Mouse (Mus musculus): Measurements from ENCODE around the gene Ntrk3. TPM values are rescaled to one million over a fixed set of nuclear protein-coding genes. Genes with fewer than 3 reads are reported as not detected.

The Ntrk3 gene
- polyA plus RNA-seq, 1 experiment from 2014 or later, result 2.3 TPM

DNA sequence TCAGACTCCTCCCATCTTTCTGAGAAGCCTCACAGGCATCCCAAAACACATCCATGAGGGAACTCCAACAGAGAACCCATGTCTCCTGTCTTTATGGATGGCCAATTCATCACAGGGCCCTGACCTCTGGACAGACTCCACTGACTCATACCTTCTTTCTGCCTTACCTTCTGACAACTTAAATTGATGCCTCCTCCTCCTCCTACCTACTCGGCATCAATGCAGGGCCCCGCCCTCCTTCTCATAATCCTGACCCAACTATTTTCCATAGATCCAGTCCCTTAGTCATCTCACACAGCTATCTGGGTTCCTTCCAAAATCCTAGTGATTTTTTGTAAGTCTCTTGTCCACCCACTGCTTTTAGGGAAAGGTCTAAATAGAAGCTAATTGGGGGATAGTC is 78.0 kb downstream of the Ntrk3 start:
- Histone ChIP-seq H3K4me2 (ENCODE audit: low read depth, low read length) (no peak overlapping the region), H3K4me1 (ENCODE audit: control insufficient read depth, insufficient read depth, low read length) (no peaks in the 10 kb centered on the region), H3K27me3 (ENCODE audit: control insufficient read depth, insufficient read depth, low read length) (no peaks in the 10 kb centered on the region), H3K9ac (ENCODE audit: low read length) (no peak overlapping the region), H3K9me3 (replicated peaks; ENCODE audit: control insufficient read depth, low read length) (no peaks in the 10 kb centered on the region), H3K36me3 (ENCODE audit: control insufficient read depth, insufficient read depth) (no peaks in the 10 kb centered on the region), H3K27ac (ENCODE audit: low read length) (no peak overlapping the region), H3K4me3 (ENCODE audit: low read length) (no peak overlapping the region)
- ATAC-seq (replicated peaks; ENCODE audit: extremely low read depth, insufficient read depth, low FRiP score), result no peak
- 81% methylated on average over 2 of the region's 2 CpGs for WGBS

DNA sequence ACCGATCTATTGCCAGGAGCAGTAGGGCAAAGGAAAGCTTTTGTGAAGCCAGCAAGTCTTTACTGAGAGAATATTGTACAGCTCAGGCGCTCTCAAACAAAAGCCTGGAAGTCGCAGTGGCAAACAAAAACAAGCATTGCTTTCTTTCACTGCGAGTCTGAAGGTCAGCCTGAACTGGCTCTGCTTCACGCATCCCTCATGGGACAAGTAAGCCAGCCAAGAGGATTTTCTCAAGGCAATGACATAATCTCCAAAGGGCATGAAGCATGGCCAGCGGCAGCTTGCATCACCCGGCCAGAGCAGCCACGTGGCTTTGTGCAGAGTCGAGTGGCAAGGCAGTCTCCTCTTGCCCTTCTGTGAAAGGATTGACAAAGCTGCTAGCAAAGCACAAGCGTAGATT is 79.8 kb downstream of the Ntrk3 start:
- Histone ChIP-seq H3K36me3 (ENCODE audit: control insufficient read depth, insufficient read depth) (no peaks in the 10 kb centered on the region), H3K9ac (ENCODE audit: low read length) (no peak overlapping the region), H3K4me1 (ENCODE audit: control insufficient read depth, insufficient read depth, low read length) (no peaks in the 10 kb centered on the region), H3K4me3 (ENCODE audit: low read length) (no peak overlapping the region), H3K27ac (ENCODE audit: low read length) (no peak overlapping the region), H3K9me3 (replicated peaks; ENCODE audit: control insufficient read depth, low read length) (no peaks in the 10 kb centered on the region), H3K27me3 (ENCODE audit: control insufficient read depth, insufficient read depth, low read length) (no peaks in the 10 kb centered on the region), H3K4me2 (ENCODE audit: low read depth, low read length) (no peak overlapping the region)
- 51% methylated on average over 10 of the region's 10 CpGs for WGBS
- no peak for ATAC-seq (replicated peaks; ENCODE audit: extremely low read depth, insufficient read depth, low FRiP score)

DNA sequence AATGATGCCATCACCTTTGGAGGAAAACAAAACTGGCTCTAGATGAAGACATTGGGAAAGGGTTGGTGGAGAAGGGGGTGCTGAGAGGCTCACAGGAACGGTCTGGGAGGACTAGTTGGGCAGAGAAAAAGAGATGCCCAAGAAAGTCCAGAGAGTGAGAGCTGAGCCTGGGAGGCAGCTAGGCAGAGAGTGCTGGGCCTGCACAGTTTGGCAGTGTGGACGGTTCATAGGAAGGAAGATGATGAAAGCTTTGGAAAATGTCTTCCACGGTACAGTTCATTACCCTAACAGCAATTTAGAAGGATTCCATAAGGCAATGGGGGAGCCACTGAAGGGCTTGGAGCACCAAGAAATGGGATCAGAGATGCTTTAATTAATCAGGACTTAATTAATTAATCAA is 81.6 kb downstream of the Ntrk3 start:
- H3K4me1 ChIP-seq (ENCODE audit: control insufficient read depth, insufficient read depth, low read length), result no peaks in the 10 kb centered on the region
- no peaks in the 10 kb centered on the region for H3K27me3 ChIP-seq (ENCODE audit: control insufficient read depth, insufficient read depth, low read length)
- 49% methylated on average over 3 of the region's 3 CpGs for WGBS
- H3K36me3 ChIP-seq (ENCODE audit: control insufficient read depth, insufficient read depth), result no peaks in the 10 kb centered on the region
- no peak overlapping the region for H3K4me2 ChIP-seq (ENCODE audit: low read depth, low read length)
- no peak for ATAC-seq (replicated peaks; ENCODE audit: extremely low read depth, insufficient read depth, low FRiP score)
- H3K9me3 ChIP-seq (replicated peaks; ENCODE audit: control insufficient read depth, low read length), result no peaks in the 10 kb centered on the region
- H3K4me3 ChIP-seq (ENCODE audit: low read length), result no peak overlapping the region
- no peak overlapping the region for H3K27ac ChIP-seq (ENCODE audit: low read length)
- H3K9ac ChIP-seq (ENCODE audit: low read length), result no peak overlapping the region

DNA sequence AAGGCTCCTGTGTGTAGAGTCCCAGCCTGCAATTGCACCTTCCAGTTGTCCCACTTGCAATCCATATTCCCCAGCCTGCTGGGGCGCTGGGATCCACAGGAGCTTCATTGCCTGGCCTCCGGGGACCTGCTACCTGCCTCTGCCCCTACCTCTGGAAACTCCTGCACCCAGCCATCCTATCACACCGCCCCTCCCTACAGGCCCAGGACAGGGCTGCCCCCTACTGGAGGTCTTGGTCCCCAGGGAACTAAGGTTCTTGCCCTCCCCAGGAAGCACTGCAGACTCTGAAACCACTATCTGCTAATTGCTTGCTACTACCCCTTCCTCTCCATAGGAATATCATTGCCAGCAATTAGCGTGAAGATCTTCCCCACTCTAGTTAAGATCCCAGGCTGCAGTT is 84.1 kb downstream of the Ntrk3 start:
- WGBS, result 32% methylated on average over 4 of the region's 4 CpGs
- H3K9me3 ChIP-seq (replicated peaks; ENCODE audit: control insufficient read depth, low read length), result no peaks in the 10 kb centered on the region
- no peak overlapping the region for H3K4me3 ChIP-seq (ENCODE audit: low read length)
- H3K9ac ChIP-seq (ENCODE audit: low read length), result no peak overlapping the region
- H3K36me3 ChIP-seq (ENCODE audit: control insufficient read depth, insufficient read depth), result no peaks in the 10 kb centered on the region
- H3K4me2 ChIP-seq (ENCODE audit: low read depth, low read length), result no peak overlapping the region
- H3K27me3 ChIP-seq (ENCODE audit: control insufficient read depth, insufficient read depth, low read length), result no peaks in the 10 kb centered on the region
- no peaks in the 10 kb centered on the region for H3K4me1 ChIP-seq (ENCODE audit: control insufficient read depth, insufficient read depth, low read length)
- no peak for ATAC-seq (replicated peaks; ENCODE audit: extremely low read depth, insufficient read depth, low FRiP score)
- no peak overlapping the region for H3K27ac ChIP-seq (ENCODE audit: low read length)

DNA sequence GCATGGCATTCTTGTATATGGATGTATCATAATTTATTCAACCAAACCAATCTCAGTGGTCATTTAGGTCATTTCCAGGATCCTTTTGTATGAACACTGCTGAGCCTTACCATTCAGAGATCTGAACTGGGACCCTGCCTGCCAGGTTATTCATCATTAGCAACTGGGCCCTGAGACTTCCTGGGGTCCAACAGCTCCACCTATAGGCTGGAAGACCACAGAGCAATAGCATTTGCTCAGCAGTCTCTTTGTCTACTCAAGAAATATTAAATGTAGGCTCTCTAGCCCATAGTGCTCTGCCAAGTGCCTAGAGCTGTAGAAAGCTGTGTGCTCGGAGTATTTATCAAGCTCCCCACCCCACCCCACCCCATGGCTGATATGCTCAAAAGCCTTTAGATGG is 85.5 kb downstream of the Ntrk3 start:
- Histone ChIP-seq H3K4me1 (ENCODE audit: control insufficient read depth, insufficient read depth, low read length) (no peaks in the 10 kb centered on the region), H3K9me3 (replicated peaks; ENCODE audit: control insufficient read depth, low read length) (no peaks in the 10 kb centered on the region), H3K4me2 (ENCODE audit: low read depth, low read length) (no peak overlapping the region), H3K36me3 (ENCODE audit: control insufficient read depth, insufficient read depth) (no peaks in the 10 kb centered on the region), H3K27me3 (ENCODE audit: control insufficient read depth, insufficient read depth, low read length) (no peaks in the 10 kb centered on the region), H3K9ac (ENCODE audit: low read length) (no peak overlapping the region), H3K4me3 (ENCODE audit: low read length) (no peak overlapping the region), H3K27ac (ENCODE audit: low read length) (no peak overlapping the region)
- no peak for ATAC-seq (replicated peaks; ENCODE audit: extremely low read depth, insufficient read depth, low FRiP score)
- WGBS, result 39% methylated on average over 1 of the region's 1 CpGs

DNA sequence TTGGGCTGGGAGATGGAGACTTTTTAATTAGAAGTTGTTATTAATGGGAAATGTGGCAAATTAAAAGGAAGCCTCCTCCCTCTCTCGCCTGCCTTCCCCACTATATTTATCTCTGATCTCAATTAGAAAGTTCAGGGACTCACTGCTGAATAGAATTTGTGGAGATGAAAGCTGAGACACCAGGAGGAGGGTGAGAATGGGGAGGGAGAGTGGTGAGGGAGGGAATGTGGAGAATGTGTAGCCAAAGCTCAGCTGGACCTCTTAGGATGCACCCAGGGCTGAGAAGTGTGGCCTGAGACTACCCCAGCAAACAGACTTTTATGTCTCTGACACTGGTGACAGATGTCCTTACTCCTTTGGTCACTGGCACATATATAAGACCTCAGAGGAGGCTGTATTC is 86.3 kb downstream of the Ntrk3 start:
- no peaks in the 10 kb centered on the region for H3K27me3 ChIP-seq (ENCODE audit: control insufficient read depth, insufficient read depth, low read length)
- no peaks in the 10 kb centered on the region for H3K4me1 ChIP-seq (ENCODE audit: control insufficient read depth, insufficient read depth, low read length)
- H3K4me3 ChIP-seq (ENCODE audit: low read length), result no peak overlapping the region
- H3K4me2 ChIP-seq (ENCODE audit: low read depth, low read length), result no peak overlapping the region
- H3K36me3 ChIP-seq (ENCODE audit: control insufficient read depth, insufficient read depth), result no peaks in the 10 kb centered on the region
- WGBS, result 37% methylated on average over 1 of the region's 1 CpGs
- H3K9ac ChIP-seq (ENCODE audit: low read length), result no peak overlapping the region
- no peak for ATAC-seq (replicated peaks; ENCODE audit: extremely low read depth, insufficient read depth, low FRiP score)
- no peaks in the 10 kb centered on the region for H3K9me3 ChIP-seq (replicated peaks; ENCODE audit: control insufficient read depth, low read length)
- H3K27ac ChIP-seq (ENCODE audit: low read length), result no peak overlapping the region

DNA sequence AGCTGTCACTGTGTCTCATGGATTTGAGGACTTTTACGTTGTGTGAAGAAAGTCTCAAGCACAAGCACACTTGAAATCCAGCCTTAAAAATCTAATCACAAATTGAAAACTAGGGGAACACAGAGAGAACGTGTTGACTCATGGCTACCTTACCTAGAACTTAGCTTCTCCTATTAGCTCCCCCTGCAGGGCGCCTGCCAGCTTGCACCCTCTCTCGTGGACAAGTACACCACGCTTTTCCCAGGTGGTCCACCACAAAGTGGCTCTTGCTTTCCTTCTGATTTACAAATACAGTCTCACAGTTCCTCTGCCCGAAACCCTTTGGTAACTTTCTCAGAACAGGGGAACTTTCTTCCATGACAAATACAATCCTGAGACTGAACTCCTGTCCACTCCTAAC is 94.1 kb downstream of the Ntrk3 start:
- no peak overlapping the region for H3K27ac ChIP-seq (ENCODE audit: low read length)
- ATAC-seq (replicated peaks; ENCODE audit: extremely low read depth, insufficient read depth, low FRiP score), result no peak
- H3K27me3 ChIP-seq (ENCODE audit: control insufficient read depth, insufficient read depth, low read length), result no peaks in the 10 kb centered on the region
- H3K9me3 ChIP-seq (replicated peaks; ENCODE audit: control insufficient read depth, low read length), result no peaks in the 10 kb centered on the region
- 52% methylated on average over 6 of the region's 6 CpGs for WGBS
- H3K9ac ChIP-seq (ENCODE audit: low read length), result no peak overlapping the region
- H3K4me2 ChIP-seq (ENCODE audit: low read depth, low read length), result no peak overlapping the region
- H3K4me1 ChIP-seq (ENCODE audit: control insufficient read depth, insufficient read depth, low read length), result no peaks in the 10 kb centered on the region
- H3K4me3 ChIP-seq (ENCODE audit: low read length), result no peak overlapping the region
- H3K36me3 ChIP-seq (ENCODE audit: control insufficient read depth, insufficient read depth), result no peaks in the 10 kb centered on the region

DNA sequence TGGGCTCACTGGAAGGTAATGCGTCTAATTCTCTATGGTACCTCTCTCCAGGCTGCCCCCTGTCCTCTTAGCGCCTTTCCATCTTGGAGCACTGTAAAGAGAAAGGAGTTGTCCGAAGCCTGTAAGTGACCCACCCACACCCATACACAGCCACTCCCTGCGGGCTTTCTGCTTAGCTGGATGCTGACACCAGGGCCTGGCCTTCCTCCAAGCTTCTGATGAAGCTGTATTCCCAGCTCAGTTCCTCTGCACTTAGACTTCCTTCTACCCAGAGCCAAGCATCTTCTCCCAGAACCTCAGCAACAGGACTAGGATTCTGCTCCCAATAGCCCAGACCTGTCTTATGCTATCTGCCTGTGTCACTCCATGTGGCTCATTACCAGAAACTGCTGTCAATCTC is 114.1 kb downstream of the Ntrk3 start:
- whole genome bisulfite sequencing, result 42% methylated on average over 4 of the region's 4 CpGs
- Histone ChIP-seq H3K36me3 (ENCODE audit: control insufficient read depth, insufficient read depth) (no peaks in the 10 kb centered on the region), H3K9ac (ENCODE audit: low read length) (no peak overlapping the region), H3K27me3 (ENCODE audit: control insufficient read depth, insufficient read depth, low read length) (no peaks in the 10 kb centered on the region), H3K4me3 (ENCODE audit: low read length) (no peak overlapping the region), H3K4me2 (ENCODE audit: low read depth, low read length) (no peak overlapping the region), H3K4me1 (ENCODE audit: control insufficient read depth, insufficient read depth, low read length) (no peaks in the 10 kb centered on the region), H3K9me3 (replicated peaks; ENCODE audit: control insufficient read depth, low read length) (no peaks in the 10 kb centered on the region), H3K27ac (ENCODE audit: low read length) (no peak overlapping the region)
- ATAC-seq (replicated peaks; ENCODE audit: extremely low read depth, insufficient read depth, low FRiP score), result no peak

DNA sequence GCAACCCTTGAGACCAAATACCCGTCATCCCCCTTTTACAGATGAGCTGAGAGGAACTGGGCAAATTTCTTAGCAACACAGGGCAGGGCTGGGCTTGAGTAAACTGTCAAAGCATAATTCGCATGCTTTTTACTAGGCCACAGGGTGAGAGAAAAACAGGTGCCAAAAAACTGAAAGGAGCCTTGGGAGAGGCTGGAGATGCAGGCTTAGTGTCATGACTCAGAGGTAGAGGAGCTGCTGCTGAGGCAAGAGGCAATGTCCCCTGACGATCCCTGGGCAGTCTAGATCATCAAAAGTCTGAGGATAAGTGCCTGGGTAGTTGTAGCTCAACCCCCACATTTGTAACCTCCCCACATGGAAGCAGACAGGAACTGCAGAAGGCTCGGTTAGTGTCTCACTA is 116.7 kb downstream of the Ntrk3 start:
- ATAC-seq (replicated peaks; ENCODE audit: extremely low read depth, insufficient read depth, low FRiP score), result no peak
- Histone ChIP-seq H3K4me1 (ENCODE audit: control insufficient read depth, insufficient read depth, low read length) (no peaks in the 10 kb centered on the region), H3K4me3 (ENCODE audit: low read length) (no peak overlapping the region), H3K4me2 (ENCODE audit: low read depth, low read length) (no peak overlapping the region), H3K36me3 (ENCODE audit: control insufficient read depth, insufficient read depth) (no peaks in the 10 kb centered on the region), H3K27ac (ENCODE audit: low read length) (no peak overlapping the region), H3K9me3 (replicated peaks; ENCODE audit: control insufficient read depth, low read length) (no peaks in the 10 kb centered on the region), H3K27me3 (ENCODE audit: control insufficient read depth, insufficient read depth, low read length) (no peaks in the 10 kb centered on the region), H3K9ac (ENCODE audit: low read length) (no peak overlapping the region)
- 41% methylated on average over 4 of the region's 4 CpGs for WGBS
